Mouse (Mus musculus) duodenum, adult 2 months (tissue): ENCODE results near the gene Mcm5. TPM values are rescaled to one million over a fixed set of nuclear protein-coding genes. Genes with fewer than 3 reads are reported as not detected.

Source experiments
- polyA plus RNA-seq: library from polyadenylated mRNA; depleted of rRNA; stranded (reverse); fragments of >200 nt; gene quantifications from 2 replicates; pipeline ENCODE4 v1.2.3, GENCODE M21; 2012; ENCODE audit warnings: low replicate concordance; rRNA removed

Mcm5 gene
- polyA plus RNA-seq, result 12.2 and 15.5 TPM in 2 replicates

GRCm38 (mm10) chr8:75109236-75109967, at the start of gene Mcm5:
Gene Mcm5 (plus strand): TSS chr8:75109569.

GRCm38 (mm10) chr8:75093399-75094156, 15.8 kb upstream of the Mcm5 start, which contains the start of gene Hmox1:
Gene Hmox1 (plus strand): TSS chr8:75093621.

Other genes starting within 250 kb of the Mcm5 start
- 65.9 and 130 TPM in 2 replicates for gene Isx, start 236.4 kb upstream of the Mcm5 start, polyA plus RNA-seq
- gene Hmgxb4, start 116.2 kb upstream of the Mcm5 start, polyA plus RNA-seq, result 2.9 and 6.3 TPM in 2 replicates
- 18.5 and 20.7 TPM in 2 replicates for gene Tom1, start 75.9 kb upstream of the Mcm5 start, polyA plus RNA-seq
- gene Hmox1, start 15.9 kb upstream of the Mcm5 start, polyA plus RNA-seq, result 3.8 and 4.6 TPM in 2 replicates
- 3.4 and 3.7 TPM in 2 replicates for gene Rasd2, start 104.4 kb downstream of the Mcm5 start, polyA plus RNA-seq